Mouse (Mus musculus): Measurements from ENCODE around the gene Csrp1.

DNA sequence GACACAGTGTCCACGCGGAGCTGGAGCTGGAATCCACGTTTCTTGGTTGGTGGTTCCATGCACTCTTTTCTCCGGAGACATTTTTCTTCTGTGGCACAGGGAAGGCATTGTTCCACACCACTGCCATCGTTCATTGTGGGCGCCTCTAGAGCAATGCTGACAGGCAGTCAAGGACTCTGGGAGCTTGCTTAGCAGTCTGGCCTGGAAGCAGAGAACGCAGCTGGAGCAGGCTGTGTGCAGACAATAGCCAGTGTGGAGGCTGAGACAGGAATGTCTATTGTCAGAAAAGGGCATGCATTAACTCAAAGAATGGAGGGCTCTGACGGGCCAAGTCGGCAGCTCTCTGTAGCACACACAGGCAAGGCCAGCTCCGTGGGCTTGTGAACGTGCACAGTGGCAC is 25.7 kb upstream of the Csrp1 start:
- TF ChIP-seq CTCF (IDR thresholded peaks at IDR 0.05; ENCODE audit: control insufficient read depth, insufficient read depth, insufficient replicate concordance, low read depth, low read length), result no peak
- TF ChIP-seq POLR2A (IDR thresholded peaks at IDR 0.05; ENCODE audit: control insufficient read depth, low read depth, low read length), result no peak

All from testis, adult 2 months (tissue).